Mouse (Mus musculus) lung, embryonic 15.5 days (tissue): Measurements from ENCODE around the gene Pheta1. TPM values are rescaled to one million over a fixed set of nuclear protein-coding genes. Genes with fewer than 3 reads are reported as not detected.
"Not testable (repeated sequence)": the region's sequence is repeated elsewhere in the genome, so short reads cannot be mapped to it uniquely, and the experiment has no call there.

Experiments
- ATAC-seq: fragments of 200-750 bp; cut with Nextera tagmentation; 2 replicates; pipeline ENCODE4 v1.8.0; 2017; ENCODE audit warnings: moderate number of reproducible peaks, borderline replicate concordance; ENCODE audit not compliant: low FRiP score, low TSS enrichment; ENCODE audit errors: extremely low read depth
- H3K27ac ChIP-seq: fragments of 300-500 bp; sonication (generic); 2 replicates; pipeline ENCODE4 v1.5.1; 2015; ENCODE audit warnings: moderate library complexity, mild to moderate bottlenecking, inconsistent platforms
- H3K27me3 ChIP-seq: fragments of 300-500 bp; sonication (generic); 2 replicates; pipeline ENCODE4 v1.6.1; 2015; ENCODE audit warnings: inconsistent platforms
- H3K36me3 ChIP-seq: fragments of 300-500 bp; sonication (generic); 2 replicates; pipeline ENCODE4 v1.6.1; 2015; ENCODE audit warnings: inconsistent platforms
- H3K4me1 ChIP-seq: fragments of 300-500 bp; sonication (generic); 2 replicates; pipeline ENCODE4 v1.6.1; 2015; ENCODE audit warnings: inconsistent platforms
- H3K4me2 ChIP-seq: fragments of 300-500 bp; sonication (generic); 2 replicates; pipeline ENCODE4 v1.6.1; 2015; ENCODE audit warnings: inconsistent platforms, mild to moderate bottlenecking, moderate library complexity
- H3K4me3 ChIP-seq: fragments of 300-500 bp; sonication (generic); 2 replicates; pipeline ENCODE4 v1.5.1; 2015; ENCODE audit warnings: mild to moderate bottlenecking, inconsistent platforms
- H3K9ac ChIP-seq: fragments of 300-500 bp; sonication (generic); 2 replicates; pipeline ENCODE4 v1.6.1; 2015; ENCODE audit warnings: inconsistent platforms
- H3K9me3 ChIP-seq: fragments of 300-500 bp; sonication (generic); 2 replicates; pipeline ENCODE4 v1.6.1; 2016; ENCODE audit warnings: inconsistent platforms
- WGBS: fragments of 180-500 bp; shearing (Covaris S2); methylation state at CpG from one replicate; pipeline ENCODE4 v1.1.7; 2015; 5-methylcytosine and 5-hydroxymethylcytosine counted together
- polyA plus RNA-seq: library from polyadenylated mRNA; unstranded; fragments of >200 nt; fragmentation: Nextera tagmentation; extraction: Ambion mirVana; gene quantifications from 2 replicates; pipeline ENCODE4 v1.2.1, GENCODE M21; 2015

Pheta1 gene
- polyA plus RNA-seq, 1 experiment from 2014 or later, result 27.5 TPM

DNA sequence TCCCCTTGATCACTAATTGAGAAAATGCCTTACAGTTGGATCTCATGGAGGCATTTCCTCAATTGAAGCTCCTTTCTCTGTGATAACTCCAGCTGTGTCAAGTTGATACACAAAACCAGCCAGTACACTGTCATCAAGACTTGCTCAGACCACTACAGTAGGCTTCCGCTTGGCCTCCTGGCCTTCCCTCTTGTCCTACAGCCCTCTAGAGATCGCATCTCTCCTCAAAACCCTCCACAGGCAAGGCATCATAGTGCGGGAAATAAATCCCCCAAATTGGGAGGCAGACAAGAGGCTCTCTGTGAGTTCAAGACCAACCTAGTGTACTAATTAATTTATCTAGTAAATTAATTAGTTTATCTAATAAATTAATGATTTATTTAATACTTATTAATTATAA, 1.5 kb upstream of the Pheta1 start:
- H3K36me3 ChIP-seq, H3K9me3 ChIP-seq, H3K4me3 ChIP-seq, ATAC-seq, H3K9ac ChIP-seq, H3K27ac ChIP-seq, H3K4me2 ChIP-seq: not testable (repeated sequence)
- peaks cover 17% of the 10 kb centered on the region for H3K27me3 ChIP-seq
- peaks cover 38% of the 10 kb centered on the region for H3K4me1 ChIP-seq
- whole genome bisulfite sequencing, result 76% methylated on average over 3 of the region's 3 CpGs

DNA sequence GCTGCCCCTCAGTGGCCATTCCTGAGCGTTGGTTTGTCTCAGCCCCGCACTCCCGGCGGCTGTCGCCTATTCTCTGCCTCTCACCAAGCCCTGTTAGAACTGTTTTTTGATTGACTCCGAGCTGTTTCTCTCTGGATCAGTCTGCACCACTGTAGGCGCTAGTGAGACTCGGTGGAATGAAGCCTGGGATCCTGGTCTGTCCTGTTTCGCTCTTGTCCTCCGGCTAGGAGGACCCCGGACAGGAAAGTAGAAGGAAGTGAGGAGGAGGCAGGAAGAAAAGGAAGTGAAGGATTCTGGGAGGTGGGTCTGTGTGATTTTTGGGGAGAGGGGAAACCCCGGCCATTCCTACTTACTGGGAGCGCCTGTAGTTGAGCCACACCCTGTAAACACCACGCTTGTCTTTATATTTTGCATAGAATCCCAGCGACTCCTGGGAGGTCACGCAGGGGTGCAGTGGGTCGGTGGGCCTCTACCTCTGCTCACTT, 707 bp upstream of the Pheta1 start:
- Histone ChIP-seq H3K27ac (peak overlapping the region; percentile 89), H3K9ac (peak overlapping the region; percentile 71), H3K27me3 (peaks cover 15% of the 10 kb centered on the region), H3K4me2 (peak overlapping the region; percentile 90), H3K4me1 (peaks cover 32% of the 10 kb centered on the region), H3K36me3 (peaks cover 15% of the 10 kb centered on the region), H3K9me3 (no peaks in the 10 kb centered on the region), H3K4me3 (peak overlapping the region; percentile 92)
- WGBS, result under 1% methylated on average over 17 of the region's 17 CpGs
- peak; percentile 32; the same call in 1 of the 2 replicates for ATAC-seq

DNA sequence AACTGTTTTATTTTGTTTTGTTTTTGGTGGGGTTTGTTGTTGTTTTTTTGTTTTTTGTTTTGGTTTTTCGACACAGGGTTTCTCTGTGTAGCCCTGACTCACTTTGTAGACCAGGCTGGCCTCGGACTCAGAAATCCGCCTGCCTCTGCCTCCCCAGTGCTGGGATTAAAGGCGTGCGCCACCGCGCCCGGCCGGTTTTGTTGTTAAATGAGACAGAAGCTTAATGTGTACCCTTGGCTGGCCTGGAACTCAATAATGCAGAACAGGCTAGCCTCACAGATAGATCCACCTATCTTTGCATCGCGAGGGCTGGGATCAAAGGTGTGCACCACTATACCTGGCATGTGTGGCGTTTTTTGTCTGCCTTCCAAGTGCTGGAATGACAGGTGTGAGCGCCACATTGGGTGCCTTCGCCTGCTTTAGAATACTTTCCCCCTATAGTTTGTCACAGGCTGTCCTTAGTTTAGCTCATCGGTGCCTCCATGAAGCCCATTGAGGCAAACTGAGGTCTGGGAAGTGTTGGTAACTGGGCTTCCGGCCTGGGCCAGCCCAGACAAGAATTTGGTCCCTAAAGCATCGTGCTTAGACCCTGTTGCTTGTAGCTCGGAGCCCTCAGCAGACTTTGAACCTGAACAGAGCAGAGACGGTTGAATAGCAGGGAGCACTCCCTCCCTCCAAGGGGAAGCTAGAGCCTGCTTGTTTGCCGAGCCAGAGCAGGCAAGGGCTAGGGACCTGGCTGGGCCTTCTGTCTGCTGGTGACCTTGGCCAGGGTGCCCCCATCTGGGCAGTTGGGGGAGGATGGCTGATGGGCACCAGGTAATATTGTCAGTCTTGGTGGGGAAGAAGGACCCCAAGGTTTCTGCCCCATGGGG, 930 bp downstream of the Pheta1 start:
- Histone ChIP-seq H3K4me2 (peak overlapping the region; percentile 90), H3K9ac (peak overlapping the region; percentile 71), H3K4me3 (peak overlapping the region; percentile 92), H3K9me3 (no peaks in the 10 kb centered on the region), H3K4me1 (peaks cover 35% of the 10 kb centered on the region), H3K27me3 (no peaks in the 10 kb centered on the region), H3K36me3 (peaks cover 22% of the 10 kb centered on the region), H3K27ac (no peak overlapping the region)
- 28% methylated on average over 20 of the region's 20 CpGs for WGBS
- no peak for ATAC-seq

DNA sequence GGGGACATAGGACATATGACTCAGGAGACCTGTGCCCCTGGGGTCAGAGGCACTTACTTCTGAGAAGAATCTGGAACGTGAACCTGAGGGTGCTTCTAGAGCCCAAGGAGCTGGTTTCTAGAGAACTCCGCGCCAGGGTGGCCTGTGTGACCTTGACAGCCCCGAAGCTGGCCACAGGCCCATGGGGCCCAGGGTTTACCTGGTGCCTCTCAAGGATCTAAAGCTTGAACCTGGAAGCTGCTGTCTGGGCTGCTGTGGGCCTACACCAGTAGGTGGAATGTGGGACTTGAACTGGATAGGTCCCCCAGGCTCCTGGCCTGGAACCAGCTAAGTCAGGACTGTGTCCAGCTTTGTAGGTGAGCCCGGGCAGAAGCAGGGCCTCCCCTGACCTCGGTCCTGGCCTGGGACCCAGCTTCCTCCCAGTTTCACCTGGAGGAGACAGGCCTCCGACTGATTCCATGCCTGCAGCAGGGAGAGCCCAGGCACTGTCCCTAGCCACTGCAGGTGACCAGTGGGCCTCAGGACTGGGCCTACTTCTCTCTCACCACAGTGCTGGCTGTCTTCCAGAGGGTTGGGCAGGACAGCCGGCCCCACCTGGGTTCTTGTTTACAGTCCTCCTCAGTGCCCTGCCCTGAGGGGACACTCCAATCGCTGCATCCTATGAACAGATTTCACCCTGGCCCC, 4.7 kb downstream of the Pheta1 start:
- Histone ChIP-seq H3K4me3 (no peak overlapping the region), H3K27me3 (no peaks in the 10 kb centered on the region), H3K27ac (peak overlapping the region; percentile 33; the same call in 1 of the 2 replicates), H3K4me2 (no peak overlapping the region), H3K4me1 (peaks cover 27% of the 10 kb centered on the region), H3K36me3 (peaks cover 22% of the 10 kb centered on the region), H3K9me3 (no peaks in the 10 kb centered on the region), H3K9ac (no peak overlapping the region)
- 77% methylated on average over 9 of the region's 9 CpGs for WGBS
- ATAC-seq, result 0 out of 2 replicates have a peak, but pooled peaks have one; percentile 33

DNA sequence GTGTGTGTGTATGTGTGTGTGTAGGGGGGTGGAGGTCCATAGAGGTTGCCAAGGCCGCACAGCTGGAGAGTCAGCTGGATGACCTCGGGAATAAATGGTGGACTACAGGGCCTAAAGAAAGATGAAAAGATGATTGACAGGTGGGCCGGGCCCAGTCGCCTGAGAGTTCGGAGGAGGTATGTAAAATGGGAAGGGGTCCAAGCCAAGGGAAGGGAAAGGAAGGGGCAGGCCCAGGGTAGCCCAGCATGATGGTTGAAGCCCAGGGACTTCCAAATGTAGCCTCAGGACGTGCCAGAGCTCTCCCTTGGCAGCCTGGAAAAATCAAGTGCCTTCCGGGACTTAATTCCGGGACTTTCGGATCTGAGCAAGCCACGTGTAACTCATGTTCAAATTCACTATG, 6.0 kb downstream of the Pheta1 start:
- Histone ChIP-seq H3K4me3 (no peak overlapping the region), H3K4me2 (no peak overlapping the region), H3K9ac (no peak overlapping the region), H3K4me1 (peaks cover 23% of the 10 kb centered on the region), H3K27ac (no peak overlapping the region), H3K9me3 (no peaks in the 10 kb centered on the region), H3K27me3 (no peaks in the 10 kb centered on the region), H3K36me3 (peaks cover 22% of the 10 kb centered on the region)
- WGBS, result 75% methylated on average over 10 of the region's 10 CpGs
- no peak for ATAC-seq

DNA sequence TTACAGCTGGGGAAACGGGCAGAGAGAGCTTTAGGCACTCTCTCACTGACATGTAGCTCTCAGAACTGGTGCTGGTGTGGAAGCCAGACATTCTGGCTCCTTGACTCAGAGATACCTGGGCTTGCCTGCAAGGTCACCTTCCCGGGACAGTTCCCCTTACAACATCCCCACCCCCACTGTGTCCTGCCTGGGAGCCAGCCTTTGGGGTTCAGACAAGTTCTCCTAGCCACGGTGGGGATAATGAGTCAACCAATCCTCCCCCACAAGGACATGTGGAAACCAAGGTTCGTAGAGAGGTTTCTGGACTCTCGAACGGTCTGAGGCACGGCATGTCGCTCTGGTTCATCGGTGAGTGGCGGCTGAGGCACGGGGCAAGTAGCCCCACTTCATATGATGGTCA, 8.0 kb downstream of the Pheta1 start:
- no peak for ATAC-seq
- Histone ChIP-seq H3K4me2 (no peak overlapping the region), H3K9me3 (no peaks in the 10 kb centered on the region), H3K27me3 (no peaks in the 10 kb centered on the region), H3K4me3 (no peak overlapping the region), H3K9ac (no peak overlapping the region), H3K27ac (no peak overlapping the region), H3K36me3 (peaks cover 20% of the 10 kb centered on the region), H3K4me1 (0 out of 2 replicates have a peak, but pooled peaks cover 10% of the 10 kb centered on the region)
- 80% methylated on average over 11 of the region's 11 CpGs for WGBS

DNA sequence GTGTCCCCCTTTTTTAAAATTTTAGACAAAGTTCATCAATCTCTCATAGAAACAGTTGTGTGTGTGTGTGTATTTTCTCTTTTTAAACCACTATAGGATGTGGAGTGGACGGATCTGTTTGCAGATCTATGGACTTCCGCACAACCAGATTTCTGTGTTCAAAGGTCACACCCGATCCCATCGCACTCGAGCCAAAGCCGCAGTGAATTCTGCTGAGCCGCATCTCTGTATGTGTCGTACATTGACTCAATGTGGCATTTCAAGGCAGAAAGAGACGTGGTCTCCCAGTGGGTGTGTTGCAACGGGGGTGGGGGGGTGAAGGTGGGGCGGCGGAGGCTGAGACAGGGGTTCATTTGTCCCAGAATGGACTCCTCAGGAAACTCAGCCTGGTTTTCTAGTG, 9.6 kb downstream of the Pheta1 start:
- 86% methylated on average over 12 of the region's 12 CpGs for WGBS
- no peaks in the 10 kb centered on the region for H3K27me3 ChIP-seq
- H3K9ac ChIP-seq, result no peak overlapping the region
- H3K27ac ChIP-seq, result no peak overlapping the region
- no peak for ATAC-seq
- H3K4me1 ChIP-seq, result 0 out of 2 replicates have a peak, but pooled peaks cover 8% of the 10 kb centered on the region
- no peak overlapping the region for H3K4me2 ChIP-seq
- H3K36me3 ChIP-seq, result peaks cover 3% of the 10 kb centered on the region
- H3K4me3 ChIP-seq, result no peak overlapping the region
- no peaks in the 10 kb centered on the region for H3K9me3 ChIP-seq

DNA sequence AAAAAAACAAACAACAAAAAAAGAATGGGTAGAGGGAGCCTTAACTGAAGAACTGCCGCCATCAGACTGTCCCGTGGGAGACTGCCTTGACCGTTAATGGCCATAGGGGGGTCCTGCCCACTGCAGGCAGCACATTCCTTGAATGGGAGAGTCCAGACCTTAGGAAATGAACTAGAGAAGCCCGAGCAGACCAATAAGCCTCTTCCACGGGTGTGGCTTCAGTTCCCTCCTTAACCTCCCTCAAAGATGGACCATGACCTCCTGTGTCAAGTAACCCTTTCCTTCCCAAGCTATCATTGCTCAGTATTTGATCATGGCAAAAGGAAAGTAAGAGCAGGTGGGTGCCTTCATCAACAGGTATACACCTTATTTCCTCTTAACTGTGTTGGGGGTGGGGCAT, 13.2 kb downstream of the Pheta1 start:
- ATAC-seq, result no peak
- WGBS, result 37% methylated on average over 5 of the region's 5 CpGs
- H3K4me1 ChIP-seq, result no peaks in the 10 kb centered on the region

DNA sequence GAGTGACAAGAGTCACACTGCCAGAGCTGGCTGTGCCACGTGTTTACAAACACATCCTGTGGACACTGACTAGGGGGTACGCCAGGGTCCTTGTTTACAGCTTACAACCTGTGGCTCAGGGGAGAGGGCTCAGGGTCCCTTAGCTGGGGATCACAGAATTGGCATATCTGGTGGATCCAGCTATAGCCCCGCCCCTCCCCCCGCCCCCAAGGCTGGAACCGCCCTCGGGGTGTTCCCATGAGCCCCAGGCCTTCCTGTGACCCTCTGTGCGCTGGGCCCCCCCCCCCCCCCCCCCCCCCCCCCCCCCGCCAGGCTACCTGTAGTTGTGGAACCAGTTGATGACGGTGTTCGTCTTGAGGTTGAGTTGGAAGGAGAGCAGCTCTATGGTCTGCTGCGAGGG, 15.5 kb downstream of the Pheta1 start:
- Histone ChIP-seq H3K4me3 (0 out of 2 replicates have a peak overlapping the region, but pooled peaks have one; percentile 12), H3K4me2 (peak overlapping the region; percentile 46), H3K27me3 (no peaks in the 10 kb centered on the region), H3K4me1 (no peaks in the 10 kb centered on the region), H3K9me3 (no peaks in the 10 kb centered on the region), H3K9ac (no peak overlapping the region), H3K36me3 (no peaks in the 10 kb centered on the region), H3K27ac (no peak overlapping the region)
- 9% methylated on average over 5 of the region's 11 CpGs for WGBS
- peak; percentile 16; the same call in 1 of the 2 replicates for ATAC-seq

More for the DNA sequence above, 13.2 kb downstream of the Pheta1 start:
- Histone ChIP-seq H3K36me3 (no peaks in the 10 kb centered on the region), H3K9me3 (no peaks in the 10 kb centered on the region), H3K4me3 (no peak overlapping the region), H3K27ac (no peak overlapping the region), H3K27me3 (no peaks in the 10 kb centered on the region), H3K4me2 (no peak overlapping the region), H3K9ac (no peak overlapping the region)

DNA sequence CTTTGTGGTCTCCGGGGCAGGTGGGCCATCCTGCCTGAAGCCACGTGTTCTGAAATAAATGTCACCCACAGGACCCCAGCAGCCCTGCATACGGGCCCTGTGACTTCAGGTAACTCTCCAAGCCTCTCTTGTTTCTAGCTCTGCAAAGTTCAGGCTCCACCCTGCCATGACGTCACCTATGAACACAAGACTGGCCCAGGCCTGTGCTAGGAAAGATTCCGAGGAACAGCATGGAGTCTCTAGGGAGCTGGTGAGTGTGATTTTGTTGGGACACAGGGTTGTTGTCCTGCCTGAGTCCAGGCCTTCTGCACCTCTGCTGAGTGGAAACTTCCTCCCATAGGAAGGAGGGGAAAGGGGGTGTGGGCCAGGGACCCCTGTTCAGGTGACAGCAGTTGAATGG, 19.2 kb downstream of the Pheta1 start:
- Histone ChIP-seq H3K36me3 (no peaks in the 10 kb centered on the region), H3K9ac (no peak overlapping the region), H3K4me2 (no peak overlapping the region), H3K27ac (no peak overlapping the region), H3K9me3 (no peaks in the 10 kb centered on the region), H3K4me1 (no peaks in the 10 kb centered on the region), H3K27me3 (no peaks in the 10 kb centered on the region), H3K4me3 (no peak overlapping the region)
- 60% methylated on average over 5 of the region's 5 CpGs for WGBS
- ATAC-seq, result no peak

DNA sequence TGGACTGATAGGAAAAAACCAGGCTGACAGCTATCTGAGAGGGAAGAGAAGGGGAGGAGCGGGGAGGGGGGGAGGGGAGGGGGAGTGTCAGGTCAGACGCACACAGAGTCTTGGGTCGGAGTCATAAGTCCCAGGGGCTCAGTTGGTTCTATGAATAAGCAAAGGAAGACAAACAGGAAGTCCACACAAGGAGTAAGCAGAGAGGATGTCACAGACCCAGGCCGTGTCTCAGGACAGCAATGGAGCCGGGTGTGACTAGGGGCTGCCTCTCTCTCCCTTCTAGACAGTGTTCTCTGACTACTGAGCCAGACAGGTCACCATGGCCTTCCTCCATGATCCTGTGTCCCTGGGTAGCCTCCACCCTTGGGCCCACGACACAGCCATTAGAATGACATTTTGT, 22.0 kb downstream of the Pheta1 start:
- Histone ChIP-seq H3K9ac (no peak overlapping the region), H3K9me3 (no peaks in the 10 kb centered on the region), H3K4me1 (no peaks in the 10 kb centered on the region), H3K4me2 (no peak overlapping the region), H3K27ac (peak overlapping the region; percentile 15; the same call in 1 of the 2 replicates), H3K27me3 (no peaks in the 10 kb centered on the region), H3K4me3 (no peak overlapping the region), H3K36me3 (no peaks in the 10 kb centered on the region)
- WGBS, result 51% methylated on average over 6 of the region's 6 CpGs
- no peak for ATAC-seq
